Mouse (Mus musculus): ENCODE measurements around the gene Serping1.

DNA sequence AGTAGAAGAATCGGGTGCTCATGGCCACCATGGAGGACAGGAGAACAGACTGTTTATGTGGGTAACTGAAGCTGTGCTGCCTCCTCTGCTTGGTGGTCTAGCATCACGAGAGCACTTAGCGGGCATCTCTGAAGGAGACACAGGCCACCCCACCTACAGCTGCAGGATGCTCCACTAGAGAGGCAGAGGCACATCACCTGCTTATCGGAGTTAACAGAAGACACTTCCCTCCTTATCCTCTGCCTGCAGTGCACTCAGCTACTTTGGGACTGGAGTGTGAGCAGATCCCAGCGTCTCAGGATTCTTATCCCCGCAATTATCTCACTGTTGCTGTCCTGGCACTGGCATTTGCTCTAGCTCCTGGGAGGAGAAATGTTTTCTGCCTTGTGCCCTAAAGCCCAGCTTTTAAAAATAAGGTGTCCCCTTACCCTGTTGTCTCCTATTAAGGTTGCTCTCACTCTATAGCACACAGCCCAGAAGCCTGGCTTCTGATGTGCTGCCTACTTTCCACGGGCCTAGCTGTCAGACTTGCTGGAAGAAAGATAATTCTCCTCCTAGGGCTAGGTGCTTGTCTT lies 39.8 kb downstream of the Serping1 start:
- TF ChIP-seq CTCF (IDR thresholded peaks at IDR 0.05; ENCODE audit: control insufficient read depth, insufficient read depth, insufficient read length) (no peak), MYOD1 (IDR thresholded peaks at IDR 0.05; ENCODE audit: control insufficient read depth, insufficient read length, low read depth) (no peak), MAX (IDR thresholded peaks at IDR 0.05) (no peak), CEBPB (IDR thresholded peaks at IDR 0.05; ENCODE audit: low read depth) (no peak), MYOG (IDR thresholded peaks at IDR 0.05; ENCODE audit: control insufficient read depth, extremely low read depth, insufficient read length) (no peak), FOSL1 (IDR thresholded peaks at IDR 0.05; ENCODE audit: insufficient read depth, low read length, poor library complexity, severe bottlenecking) (no peak)
